Mouse (Mus musculus) c-Kit-positive CD71-positive TER-119-negative erythroid progenitor cells, embryonic 14.5 days (primary cell): ENCODE data around the gene Acacb.

Experiments used
- DNase-seq: peaks from one replicate; pipeline ENCODE4 v3.0.0-alpha.2; 2013; ENCODE audit warnings: low read depth

Gene Acacb

DNA sequence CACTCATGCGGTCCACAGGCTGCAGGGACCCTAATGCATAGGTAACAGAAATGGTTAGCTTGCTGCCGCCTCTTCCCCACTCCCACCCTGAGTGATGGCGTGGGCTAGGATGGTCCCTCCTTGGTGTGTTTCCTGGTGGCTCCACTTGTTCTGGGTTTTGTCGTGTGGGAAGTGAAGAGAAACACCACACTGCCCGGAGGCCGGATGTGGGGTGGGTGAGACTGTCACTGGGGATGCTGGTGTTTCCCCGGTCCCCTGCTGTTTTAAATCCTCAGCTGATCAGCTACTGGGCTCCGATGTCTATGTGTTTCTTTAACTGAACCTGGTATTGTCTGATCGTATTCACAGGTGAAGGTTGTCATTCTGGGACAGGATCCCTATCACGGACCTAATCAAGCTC is 10.8 kb upstream of the Acacb start:
- no peak for DNase-seq

DNA sequence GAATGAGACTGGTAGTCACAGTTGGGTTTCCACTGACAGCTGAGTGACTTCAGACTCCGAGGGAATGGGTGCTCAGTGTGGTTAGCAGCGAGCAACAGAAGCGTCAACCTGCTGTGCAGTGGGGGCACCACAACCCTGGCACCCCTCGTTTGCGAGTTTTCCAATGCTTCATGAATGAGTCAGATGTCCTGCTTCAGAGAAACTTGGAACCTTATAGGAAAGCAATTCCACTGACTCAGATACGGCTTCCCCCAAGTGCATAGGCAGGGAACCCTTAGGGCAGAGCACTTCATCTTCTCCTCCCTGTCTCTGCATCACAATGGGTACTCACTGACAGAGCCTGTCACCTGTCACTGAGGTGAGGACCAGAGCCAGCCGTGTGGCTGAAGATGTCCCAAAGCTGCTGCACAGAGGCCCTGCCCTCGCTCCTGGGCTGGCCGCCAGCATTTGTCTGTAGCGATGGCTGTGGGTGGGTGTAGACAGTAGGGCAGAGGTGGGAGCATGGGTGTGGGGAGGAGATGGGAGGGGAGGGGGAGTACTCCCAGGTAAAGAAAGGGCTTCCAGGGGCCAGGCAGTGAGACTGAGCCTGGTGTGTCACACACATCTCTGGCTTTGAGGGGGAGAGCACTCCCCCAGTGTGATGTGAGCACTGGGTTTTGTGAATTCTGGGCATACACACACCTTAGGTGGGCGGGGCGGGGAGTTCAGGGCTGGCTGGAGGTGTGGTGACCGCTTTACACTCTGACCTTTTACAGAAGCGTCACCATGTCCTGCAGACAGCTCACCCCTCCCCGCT is 8.7 kb upstream of the Acacb start:
- no peak for DNase-seq

DNA sequence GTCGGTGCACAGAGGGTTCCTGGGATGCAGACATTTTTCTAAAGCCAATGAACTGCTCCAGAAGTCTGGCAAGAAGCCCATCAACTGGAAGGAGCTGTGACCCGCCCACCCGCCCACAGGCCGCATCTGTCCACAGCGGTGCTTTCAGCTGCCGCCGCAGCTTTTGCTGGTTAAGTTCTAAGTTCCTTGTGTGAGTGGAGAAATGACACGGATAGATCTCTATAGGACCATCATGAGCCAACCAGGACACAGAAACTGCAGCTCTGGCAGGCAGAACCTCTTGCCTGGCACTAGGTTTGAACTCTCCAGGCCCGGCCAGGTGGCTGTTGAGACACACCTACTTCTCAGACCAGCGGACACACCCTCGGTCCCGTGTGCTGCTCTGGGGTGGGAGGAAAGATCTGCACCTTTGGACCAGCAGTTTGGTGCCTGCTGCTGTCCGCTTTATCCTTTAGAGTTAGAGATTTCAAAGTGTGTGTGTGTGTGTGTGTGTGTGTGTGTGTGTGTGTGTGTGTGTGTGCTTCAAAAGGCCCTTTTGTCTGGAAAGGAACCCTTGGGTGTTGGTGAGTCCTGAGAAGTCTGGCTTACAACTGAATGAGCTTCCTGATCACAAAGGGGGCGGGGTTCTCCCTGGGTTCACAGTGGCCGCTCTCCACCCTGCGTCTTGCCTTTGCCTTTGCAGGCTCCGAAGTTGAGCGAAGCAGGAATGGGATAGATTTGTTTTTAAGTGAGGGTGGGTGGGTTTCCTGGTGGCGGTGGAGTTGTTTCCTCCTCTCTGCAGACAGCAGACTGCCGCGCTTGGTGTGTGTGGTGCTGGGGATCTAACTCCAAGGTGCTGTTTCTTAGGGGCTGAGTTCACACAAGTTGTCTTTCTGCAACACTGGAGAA is 7.8 kb upstream of the Acacb start:
- DNase-seq: no peak

DNA sequence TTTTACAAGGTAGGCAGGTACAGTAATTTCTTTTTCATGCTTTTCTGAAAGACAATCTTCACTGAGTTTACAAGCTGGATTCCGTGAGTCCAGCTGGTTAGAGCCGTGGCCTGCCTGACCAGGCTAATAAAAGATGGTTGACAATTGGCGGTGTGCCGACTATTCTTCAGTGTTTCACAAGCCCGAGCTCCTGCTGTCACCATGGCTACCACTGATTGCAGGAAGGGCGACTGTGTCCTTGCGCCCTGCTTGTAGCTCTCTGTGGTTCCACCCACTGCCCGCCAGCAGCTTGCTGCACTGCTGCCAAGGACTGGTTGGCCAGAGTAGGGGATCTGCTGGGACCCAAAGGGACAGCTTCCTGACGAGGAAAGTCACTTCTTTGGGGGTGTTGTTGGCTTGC is 7.2 kb upstream of the Acacb start:
- DNase-seq: no peak

DNA sequence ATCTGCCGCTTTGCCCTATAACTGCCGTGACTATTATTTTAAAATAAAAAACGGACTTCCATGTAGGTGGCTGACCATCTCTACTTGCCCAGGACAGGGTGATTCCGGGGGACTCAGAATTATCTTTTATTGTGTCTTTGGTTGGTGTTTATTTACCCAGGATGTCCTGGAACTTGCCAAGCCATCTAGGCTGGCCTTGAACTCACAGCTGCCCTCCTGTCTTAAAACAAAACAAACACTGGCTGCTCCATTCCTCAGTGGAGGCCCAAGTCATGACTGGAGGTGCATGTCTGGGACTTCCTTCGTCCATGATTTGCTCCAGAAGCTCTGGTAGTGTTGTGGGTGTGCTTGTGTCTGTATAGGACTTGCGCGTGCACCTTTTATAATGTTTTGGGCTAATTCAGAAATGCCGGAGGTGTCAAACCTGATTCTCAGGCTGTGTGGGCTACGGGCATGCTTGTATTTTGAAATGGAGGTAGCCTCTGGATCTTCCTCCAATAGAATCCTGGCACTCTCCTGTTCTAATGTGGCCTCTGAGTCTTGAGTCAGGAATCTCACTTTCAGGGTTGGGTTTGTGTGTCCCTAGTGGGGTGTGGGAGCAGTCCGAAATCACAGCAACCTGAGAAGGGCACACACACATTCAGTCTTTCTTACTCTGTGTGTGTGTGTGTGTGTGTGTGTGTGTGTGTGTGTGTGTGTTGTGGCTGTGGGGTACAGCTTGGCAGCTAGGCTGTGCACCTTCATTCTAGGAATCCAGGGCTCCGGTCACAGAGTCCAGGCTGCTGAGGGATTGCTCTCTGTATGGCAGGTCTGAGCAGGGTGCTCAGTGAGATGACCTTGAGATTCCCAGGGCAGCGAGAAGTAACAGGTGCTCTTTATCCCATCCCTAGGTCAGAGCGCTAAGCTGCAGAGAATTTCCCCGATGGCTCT is 973 bp downstream of the Acacb start:
- DNase-seq: no peak

DNA sequence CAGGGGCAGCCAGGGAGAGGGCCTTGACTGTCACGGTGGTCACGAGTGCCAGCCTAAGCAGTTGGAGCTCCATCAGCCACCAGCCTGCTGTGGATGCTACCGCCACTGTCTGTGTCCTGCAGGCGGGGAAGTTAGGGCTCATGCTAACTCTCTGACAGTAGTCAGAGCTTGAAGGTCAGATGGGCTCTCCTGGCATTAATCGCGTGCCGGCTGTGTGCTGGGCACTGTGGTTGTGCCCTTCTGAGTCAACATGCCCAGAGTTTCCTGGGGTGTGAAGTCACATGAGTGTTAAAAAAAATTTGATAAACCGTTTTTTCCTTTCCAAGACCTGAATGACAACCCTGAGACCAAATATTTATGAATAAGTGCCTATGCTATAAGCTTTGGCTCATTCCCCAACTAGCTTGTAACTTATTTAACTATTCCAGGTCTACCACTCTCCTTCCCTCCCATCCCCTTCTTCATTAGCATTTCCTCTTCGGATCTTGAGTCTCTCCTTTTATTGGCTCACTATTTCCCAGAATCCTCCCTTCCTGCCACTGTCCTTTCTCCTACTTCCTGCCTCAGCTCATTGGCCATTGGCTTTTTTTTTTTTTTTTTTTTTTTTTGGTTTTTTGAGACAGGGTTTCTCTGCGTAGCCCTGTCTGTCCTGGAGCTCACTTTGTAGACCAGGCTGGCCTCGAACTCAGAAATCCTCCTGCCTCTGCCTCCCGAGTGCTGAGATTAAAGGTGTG is 6.2 kb downstream of the Acacb start:
- DNase-seq: no peak

DNA sequence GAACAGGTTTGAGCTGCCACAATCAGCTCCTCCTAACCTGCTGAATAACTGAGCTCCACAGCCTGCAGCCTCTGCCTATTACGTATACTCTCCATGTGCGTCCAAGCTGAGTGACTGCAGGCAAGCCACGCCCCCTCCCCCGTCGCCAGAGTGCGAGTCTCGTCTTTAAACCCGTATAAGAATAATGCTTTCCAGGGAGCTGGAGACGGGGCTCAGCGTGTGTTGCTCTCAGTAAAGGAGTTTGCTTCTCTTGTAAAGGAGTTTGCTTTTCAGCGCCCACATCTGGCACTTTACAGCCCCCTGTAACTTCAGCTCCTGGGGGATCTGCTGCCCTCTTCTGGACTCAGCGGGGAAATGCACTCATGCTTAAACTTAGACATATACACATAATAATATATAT is 7.2 kb downstream of the Acacb start:
- DNase-seq: no peak

DNA sequence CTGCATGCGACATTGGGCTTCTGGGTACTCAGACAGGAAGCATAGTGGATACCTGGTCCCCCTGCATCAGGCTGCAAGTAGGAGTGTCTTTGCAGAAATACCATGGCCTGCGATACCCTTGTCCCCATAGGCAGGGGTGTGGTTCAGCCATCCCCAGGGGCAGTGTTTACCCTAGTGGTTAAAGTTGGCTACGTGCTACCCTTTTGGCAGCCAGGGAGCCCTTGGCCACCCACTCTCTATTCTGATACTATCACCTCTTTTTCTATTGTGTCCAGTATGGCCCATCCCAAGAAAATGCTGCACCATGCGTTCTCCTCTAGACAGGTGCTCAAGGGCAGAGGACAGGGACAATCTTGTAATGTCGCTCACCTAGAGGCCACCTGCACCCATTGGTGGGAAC is 8.4 kb downstream of the Acacb start:
- DNase-seq: no peak

DNA sequence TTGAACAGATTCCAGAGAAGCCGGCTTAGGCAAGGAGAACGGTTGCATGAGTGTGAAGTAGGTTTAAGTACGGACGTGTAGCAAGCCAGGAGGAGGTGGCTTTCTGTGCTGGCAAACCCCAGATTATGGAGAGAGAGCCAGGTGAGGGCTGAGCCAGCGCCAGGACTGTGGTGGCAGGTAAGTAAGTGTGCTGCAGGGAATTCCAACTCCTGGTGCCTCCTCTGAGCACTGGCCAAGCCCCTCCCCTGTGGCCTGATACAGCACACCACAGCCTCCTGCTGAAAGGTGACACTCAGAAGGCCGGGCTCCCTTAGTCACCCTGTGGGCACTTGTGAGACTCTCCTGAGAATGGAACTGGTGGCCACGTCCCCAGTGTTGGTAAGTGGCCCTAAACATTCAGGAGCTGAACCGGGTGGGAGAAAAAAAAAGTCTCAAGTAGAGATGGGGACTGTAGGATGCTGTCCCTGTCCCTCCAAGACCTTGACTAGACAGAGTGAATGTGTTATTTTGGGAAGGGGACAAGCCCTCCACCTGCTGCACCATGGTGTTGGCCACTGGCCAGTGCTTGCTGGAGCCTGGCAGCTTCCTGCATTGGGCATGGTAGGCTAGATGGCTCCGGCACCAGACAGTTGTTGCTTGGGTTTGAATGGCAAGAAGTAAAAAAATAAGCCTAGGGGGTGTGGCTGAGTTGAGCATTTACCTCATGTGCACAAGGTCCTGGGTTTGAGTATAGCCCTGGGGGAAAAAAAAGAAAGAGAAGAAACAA is 9.0 kb downstream of the Acacb start:
- DNase-seq: no peak

DNA sequence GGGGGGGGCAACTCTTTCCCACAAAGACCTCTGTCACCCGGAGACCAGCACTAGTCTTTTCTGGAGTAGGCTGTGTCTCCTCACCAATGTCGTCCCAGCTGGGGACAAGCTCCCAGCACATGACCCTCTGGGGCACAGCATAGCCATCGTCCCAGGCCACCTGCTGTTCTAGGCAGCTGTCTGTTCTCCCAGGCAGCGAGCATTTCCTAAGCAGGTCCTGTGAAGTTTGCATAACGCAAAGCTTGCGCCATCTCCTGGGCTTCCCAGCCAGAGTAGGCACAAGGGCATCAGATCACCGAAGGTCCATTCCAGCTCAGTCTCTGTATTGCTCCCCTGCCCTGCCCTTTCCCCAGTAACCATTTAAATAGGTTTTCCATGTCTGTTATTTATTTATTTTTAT is 10.9 kb downstream of the Acacb start:
- no peak for DNase-seq

DNA sequence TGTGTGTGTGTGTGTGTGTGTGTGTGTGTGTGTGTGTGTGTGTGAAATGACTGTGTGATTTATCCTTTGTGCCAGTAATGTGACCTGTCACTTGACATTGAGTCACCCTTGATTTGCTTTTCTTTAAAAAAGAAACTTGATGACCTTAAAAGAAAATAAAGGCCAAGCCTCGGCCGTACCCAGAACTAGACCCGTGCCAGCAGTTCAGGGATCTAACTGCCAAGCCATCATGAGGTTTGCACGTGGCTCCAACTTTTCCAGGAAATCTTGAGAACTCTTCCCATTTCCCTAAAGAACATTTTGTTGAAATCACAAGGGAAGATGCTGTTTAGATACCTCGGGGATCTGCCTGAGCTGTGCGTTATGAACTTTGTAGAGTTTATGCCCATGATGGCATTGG is 15.1 kb downstream of the Acacb start:
- DNase-seq: no peak

DNA sequence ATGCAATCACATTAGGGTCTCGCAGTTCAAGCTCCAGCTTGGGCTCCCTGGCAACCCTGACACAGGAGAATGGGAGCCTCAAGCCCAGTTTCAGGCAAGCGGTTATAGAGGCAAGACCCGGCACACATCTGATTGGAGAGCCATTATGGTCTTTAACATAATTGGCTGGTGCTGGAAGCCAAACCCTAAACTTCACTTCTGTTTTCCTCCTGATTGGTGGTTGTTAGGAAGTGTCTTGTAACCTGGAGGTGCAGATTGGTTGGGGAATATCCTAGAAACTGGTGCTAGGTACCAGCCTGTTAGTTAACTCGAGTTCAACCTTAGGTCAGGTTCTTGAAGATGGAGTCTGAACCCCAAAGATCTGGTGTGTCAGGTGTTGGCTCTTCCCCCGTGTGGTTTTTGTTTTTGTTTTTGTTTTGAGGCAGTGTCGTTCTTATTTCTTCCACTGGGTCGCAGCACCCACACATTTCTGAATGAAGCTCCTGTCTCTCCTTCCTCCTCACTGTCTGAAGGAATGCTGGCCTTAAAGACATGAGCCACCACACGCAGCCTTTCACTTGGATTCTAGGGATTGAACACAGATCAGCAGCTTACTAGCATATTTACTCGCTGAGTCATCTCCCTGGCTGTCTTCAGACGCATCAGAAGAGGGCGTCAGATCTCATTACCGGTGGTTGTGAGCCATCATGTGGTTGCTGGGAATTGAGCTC is 15.9 kb downstream of the Acacb start:
- no peak for DNase-seq

DNA sequence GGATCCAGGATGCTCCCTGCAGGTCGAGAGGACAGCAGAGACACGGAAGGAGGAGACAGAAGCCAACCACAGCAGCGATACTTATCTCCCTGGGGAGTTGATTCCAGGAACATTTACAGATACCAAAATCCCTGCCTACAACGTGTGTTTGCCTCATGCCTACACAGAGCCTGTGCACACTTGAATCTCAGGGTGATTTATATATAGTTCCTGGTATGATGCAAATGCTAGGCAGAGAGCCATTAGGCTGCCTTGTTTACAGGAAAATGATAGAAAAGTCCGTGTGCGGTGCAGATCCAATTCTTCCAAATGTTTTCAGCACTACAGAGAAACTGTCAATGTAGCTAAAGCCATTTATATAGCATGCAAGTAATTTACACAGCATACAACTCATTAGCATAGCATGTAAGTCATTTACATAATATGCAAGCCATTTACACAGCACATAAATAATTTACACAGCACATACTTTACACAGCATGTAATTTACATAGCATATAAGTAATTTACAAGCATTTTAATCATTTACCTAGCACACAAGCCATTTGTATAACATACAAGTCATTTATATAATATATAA is 16.9 kb downstream of the Acacb start:
- DNase-seq: no peak

DNA sequence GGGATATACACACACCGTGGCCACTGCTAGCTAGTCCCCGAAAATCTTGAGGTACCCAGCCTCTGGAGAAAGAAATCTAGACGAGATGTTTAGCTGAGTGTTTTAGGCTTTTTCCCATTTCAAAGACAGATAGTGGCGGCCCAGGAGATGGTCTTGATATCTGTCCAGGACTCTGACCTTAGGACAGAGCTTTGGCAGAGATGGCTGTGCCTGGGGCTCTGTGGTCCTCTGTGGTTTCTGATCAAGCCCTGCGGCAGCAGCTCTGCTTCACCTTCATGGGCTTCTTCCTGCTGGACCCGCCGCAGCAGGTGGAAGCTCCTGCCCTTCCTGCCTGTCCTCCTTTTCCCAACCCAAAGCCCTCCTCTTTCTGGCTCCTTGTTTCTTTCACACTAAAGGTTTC is 24.0 kb downstream of the Acacb start:
- DNase-seq: no peak

DNA sequence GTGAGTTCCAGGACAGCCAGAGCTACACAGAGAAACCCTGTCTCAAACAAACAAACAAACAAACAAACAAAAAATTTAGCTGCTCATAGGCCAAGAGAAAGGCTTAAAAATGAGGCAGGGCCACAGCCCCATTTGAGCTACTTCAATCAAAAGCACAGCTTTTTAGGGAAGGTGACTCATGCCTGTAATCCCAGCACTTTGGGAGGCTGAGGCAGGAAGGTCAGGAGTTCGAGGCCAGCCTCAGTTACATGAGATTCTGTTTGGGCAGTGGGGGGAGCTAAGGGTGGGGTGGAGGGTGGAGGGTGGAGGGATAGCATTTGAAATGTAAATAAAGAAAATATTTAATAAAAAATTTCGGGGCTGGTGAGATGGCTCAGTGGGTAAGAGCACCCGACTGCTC is 26.6 kb downstream of the Acacb start:
- DNase-seq: no peak

DNA sequence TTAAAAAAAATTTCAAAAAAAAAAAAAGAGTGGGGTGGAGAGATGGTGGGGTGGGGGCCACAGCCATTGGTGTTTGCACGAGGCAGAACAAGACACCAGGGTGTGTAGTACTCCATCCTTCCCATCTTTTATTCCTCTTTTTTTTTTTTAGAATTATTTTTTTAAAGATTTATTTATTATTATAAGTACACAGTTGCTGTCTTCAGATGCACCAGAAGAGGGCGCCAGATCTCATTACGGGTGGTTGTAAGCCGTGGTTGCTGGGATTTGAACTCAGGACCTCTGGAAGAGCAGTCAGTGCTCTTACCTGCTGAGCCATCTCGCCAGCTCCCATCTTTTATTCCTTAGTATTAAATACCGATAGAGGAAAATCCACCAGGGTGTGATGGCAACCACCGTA is 27.1 kb downstream of the Acacb start:
- DNase-seq: no peak

DNA sequence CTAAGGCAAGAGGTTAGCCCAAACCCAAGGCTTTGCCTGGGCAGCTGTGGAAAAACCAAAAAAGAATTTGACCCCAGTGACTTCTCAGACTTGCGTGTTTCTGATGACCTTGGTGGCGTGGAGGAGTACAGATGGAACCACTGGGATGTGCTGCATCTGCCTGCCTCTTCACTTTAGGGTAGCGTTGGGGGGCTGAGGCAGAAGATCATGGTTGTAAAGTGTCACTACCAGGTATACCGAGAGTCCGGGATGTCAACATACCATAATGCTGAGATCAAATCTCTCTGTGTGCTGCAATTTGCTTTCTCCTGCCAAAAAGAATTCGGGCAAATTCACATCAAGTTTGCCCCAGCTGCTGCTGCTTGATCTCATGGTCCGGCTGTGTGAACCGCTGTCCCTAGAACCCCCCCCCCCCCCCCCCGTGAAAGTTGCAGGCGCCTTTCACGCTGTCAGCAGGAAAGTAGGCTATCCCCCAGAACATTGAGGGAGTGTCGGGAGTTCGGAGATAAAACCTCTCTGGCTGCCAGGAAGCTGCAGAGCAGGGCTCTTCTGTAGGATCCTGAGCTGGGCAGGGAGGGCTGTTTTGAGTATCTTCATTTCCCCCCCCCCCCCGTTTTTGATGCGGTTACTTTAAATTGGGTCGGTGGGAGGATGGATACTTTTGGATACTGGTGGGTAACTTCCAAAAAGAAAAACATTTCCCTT is 27.7 kb downstream of the Acacb start:
- DNase-seq: no peak

DNA sequence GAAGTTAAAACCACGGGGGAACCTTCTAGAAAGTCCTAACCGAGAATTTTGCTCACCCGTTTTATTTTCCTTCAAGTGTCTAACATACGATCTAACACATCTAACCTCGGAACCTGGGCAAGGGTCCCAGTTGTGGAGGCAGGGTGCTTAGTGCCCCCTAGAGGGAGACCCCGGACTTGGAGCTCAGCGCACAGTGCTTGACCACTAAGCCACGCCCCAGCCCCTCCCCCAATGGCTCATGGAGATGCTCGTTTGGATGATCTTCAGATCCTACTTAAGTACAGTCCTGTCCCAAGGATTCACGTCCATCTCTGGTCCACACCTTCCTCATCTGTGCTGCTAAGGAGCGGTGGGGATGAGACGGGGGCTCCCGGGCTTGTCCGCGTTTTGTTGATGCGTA is 28.3 kb downstream of the Acacb start:
- no peak for DNase-seq

DNA sequence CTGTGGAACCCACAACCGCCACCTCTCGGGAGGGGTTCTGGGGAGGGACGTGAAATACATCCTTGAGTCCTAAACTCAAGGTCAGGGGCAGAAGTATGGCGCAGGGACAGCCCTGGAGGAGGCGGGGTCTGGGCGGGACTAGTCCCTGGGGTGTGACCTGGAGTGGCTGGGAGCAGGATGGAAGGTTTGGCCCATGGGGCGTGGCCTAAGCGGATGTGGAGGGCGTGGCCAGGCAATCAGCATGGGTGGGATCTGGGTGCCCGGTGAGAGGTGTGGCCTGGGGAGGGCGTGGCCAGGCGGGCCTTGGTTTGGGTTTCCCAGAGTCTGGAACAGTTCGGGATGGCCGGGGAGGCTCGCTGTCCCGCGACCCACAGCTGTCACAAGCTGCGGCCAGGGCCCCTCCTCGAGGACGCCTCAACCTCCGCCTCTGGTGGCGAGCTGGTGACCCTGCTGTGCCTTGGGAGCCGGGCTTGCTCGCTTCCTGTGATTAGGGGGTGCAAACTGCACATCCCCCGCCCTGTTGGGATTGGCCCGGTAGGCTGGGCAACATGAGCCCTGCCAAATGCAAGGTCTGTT is 29.3 kb downstream of the Acacb start:
- DNase-seq: peak; percentile 89
